Mouse (Mus musculus) urinary bladder, postnatal 4 days (tissue): ENCODE measurements around the gene Tmem41b.
"Not testable (repeated sequence)": the region's sequence is repeated elsewhere in the genome, so short reads cannot be mapped to it uniquely, and the experiment has no call there.

Experiments used
- DNase-seq, 2 experiments: peaks; one replicate each; pipeline ENCODE4 v3.0.0; 2021 to 2022; ENCODE audit warnings: low spot score in 2 of 2

The Tmem41b gene

DNA sequence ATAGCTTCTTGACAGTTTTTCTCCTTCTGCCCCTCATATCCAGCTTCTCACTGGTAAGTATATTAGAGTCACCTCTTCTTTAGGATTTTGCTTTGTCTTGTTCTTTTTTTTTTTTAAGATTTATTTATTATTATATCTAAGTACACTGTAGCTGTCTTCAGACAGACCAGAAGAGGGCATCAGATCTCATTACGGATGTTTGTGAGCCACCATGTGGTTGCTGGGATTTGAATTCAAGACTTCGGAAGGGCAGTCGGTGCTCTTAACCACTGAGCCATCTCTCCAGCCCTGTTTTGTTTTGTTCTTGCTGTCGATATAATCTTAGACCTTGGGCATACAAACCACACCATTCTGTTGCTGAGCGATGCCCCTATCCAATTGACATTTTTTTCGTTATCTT lies at the start of gene Tmem41b:
Tmem41b (minus strand) TSS at position 155 of the 400 bp plus-strand sequence.
- DNase-seq = not testable (repeated sequence)

DNA sequence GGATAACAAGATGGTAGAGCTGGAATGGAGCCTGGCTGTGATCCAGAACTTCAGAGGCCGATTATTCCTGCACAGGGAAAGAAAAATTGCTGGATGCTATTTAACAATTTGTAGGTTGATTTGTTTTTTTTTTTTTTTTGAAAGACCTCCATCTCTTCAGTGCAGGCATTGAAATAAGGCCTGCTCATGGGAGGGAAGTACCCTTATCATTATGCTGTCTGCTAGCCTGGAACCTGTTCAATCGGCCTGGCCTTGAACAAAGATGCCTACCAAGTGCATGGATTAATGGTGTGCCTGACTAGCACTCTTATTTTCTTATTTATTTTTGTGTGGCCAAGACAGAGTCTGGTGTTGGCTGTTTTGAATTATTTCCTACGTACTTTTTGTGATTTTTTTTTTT lies 43.6 kb upstream of the Tmem41b start:
- DNase-seq = no peak

GRCm38 (mm10) chr7:110028826-110029225 lies 42.1 kb upstream of the Tmem41b start:
- no peak for DNase-seq

DNA sequence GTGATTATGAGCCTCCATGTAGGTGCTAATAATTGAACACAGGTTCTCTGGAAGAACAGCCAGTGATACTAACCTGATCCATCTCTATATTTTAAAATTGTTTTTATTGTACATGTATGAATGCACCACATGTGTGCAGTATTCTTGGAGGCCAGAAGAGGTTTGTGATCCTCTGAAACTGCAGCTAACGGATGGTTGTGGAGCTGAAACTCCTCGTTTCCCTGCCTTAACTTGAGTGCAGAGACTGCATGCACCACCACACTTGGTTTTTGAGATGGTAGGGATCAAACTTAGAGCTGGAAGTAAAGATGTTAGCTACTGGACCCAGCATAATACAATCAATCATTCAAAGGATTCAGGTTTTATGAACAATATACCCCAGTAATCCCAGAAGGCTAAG lies 39.9 kb upstream of the Tmem41b start:
- DNase-seq = no peak

DNA sequence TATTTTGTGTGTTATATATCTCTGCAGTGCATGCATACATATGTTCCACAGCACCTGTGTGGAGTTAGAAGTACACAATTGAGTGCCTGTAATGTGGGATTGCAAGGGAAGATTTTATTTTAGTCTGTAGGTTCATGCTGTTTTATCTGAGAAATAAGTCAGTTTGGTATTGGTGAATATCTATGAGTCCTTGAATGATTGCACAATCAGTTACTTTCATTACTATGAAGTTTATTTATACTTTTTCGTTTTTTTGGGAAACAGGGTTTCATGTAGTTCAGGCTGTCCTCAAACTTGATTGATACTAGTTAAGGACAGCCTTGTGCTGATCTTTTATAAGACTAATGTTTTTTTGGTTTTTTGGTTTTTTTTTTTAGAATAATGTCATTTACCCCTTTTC lies 36.8 kb upstream of the Tmem41b start:
- DNase-seq = no peak

- peak; percentile 75 to 76 for DNase-seq
Measured at GRCm38 (mm10) chr7:110018631-110019482, 32.1 kb upstream of the Tmem41b start.

DNA sequence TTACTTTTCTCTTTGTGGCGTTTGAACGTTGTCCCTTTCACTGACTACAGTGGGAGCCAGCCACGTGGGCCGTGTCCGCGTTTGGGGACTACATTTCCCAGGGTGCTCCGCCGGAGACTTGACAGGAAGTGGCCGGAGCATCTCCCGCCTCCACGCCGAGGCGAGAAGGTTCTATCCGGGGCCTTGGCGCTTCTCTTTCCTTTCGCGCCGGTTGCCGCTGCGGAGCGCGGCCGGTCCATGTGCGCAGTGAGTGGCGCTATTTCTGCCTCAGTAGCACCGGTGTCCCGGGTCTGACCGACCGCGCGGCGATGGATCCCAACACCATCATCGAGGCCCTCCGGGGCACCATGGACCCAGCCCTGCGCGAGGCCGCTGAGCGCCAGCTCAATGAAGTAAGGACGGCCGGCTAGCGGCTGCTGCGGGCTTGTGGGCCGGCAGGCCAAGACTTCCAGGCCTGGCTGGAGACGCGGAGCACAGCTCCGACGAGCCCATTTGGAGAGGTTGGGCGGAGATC lies 31.4 kb upstream of the Tmem41b start, which contains the start of gene Ipo7:
Ipo7 (plus strand) TSS at position 158 of the 514 bp plus-strand sequence.
- peak; percentile 87 to 91 for DNase-seq

DNA sequence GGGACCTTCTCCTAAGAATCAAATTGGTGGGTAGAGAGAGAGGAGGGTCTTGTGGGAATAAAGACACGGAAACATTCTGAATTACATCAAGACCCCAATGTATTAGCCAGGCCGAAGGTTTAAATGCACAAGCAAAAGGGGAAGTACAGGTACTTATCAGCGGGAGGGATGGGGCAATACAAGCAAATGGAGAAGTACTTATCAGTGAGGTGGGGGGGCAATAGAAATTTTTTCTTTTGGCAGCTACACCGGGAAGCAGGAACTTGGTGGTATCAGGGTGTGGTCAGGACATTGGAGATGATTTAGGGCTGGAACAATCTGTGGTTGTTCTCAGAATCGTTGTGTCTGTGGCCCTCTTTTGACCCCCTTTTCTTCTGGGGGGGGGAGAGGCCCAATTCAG lies 27.5 kb upstream of the Tmem41b start:
- no peak for DNase-seq

GRCm38 (mm10) chr7:110011417-110011816 lies 24.7 kb upstream of the Tmem41b start:
- DNase-seq = no peak

- no peak for DNase-seq
Measured at GRCm38 (mm10) chr7:110009084-110009483, 22.4 kb upstream of the Tmem41b start.

DNA sequence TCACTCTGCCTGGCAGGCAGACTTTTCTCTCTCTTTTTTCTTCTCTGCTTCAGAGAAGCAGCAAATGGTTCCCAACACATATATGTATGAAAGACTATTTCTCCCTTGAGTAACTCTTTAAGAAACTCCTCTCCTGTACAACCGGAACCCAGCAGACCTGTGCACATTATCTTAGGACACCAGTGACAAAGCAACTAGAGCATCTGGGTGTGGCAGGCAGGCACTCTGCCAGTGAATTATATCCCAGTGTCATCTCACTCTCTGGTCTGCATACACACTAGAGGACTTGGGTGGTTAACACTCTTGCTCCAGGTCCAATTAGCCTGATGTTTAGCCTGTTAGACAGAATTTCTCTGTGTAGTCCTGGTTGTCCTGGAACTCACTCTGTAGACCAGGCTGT lies 21.8 kb upstream of the Tmem41b start:
- DNase-seq = no peak

DNA sequence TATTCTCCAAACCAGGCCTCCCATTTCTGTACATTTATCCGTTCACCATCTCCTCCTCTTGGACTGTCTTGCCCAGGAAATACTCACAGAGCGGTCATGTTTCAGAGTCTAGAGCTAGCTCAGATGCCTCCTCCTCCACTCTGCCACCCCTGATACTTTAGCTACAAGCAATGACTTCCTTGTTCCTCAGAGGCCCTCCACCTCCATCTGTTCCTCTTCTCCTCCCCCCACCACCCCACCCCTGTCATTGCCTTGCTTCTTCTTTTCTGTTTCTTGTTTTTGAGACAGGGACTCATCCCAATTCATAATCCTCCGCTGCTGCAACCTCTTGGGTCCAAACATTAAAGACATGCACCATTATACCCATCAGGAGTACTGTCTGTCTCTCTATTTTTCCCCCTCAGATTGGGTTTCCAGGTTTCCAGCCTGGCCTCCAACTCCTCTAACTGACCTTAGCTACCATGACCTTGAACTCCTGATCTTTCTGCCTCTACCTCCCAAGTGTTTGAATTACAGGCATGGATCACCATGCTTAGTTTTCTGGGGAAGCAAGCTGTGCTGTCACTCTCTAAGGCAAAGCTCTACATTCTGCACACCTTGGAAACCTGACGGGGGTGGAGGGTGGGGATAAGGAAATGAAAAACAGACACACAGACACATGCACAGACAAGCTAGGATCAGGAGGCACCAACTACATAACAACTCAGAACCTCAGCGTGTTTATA lies 19.9 kb upstream of the Tmem41b start:
- DNase-seq = no peak

DNA sequence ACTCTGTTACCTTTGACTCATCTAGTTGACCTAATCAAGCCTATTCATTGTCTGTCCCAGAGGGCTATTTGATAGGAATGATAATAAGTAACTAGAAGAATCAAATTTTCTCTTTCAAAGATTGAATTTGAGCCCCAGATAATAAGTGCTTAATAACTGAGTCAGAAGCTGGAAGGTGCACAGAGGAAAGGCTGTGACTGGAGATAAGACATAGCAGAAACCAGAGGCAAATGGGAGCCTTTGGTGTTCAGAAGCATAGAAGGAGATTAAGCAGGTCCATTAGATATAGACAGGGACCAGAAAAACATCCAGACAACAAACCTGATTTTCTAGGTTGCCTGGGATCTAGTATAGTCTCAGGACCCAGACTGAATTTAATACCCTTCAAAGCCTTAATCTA lies 19.2 kb upstream of the Tmem41b start:
- DNase-seq = no peak

- peak; percentile 30 to 61 for DNase-seq
Measured at GRCm38 (mm10) chr7:110002968-110003367, 16.2 kb upstream of the Tmem41b start.

GRCm38 (mm10) chr7:110002092-110002491 lies 15.4 kb upstream of the Tmem41b start:
- no peak for DNase-seq

DNA sequence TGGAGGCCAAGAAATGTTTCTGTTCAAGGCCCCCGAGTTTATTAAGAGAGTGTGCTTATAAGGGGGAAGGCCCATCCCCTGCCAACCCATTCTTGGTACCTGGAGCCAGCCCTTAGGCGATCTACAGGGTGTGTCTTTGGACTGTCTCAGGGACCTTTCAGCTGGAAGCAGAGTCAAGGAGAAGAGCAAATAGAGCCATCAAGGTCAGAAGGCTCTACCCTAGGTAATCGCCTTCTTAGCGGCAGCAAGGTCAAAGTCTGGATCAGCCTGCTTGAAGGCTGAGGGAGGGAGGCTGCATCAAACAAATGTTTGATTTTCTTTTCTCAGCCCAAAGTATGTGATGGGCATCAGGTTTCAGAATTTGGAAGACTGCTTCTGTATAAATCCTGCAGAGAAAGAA lies 11.7 kb upstream of the Tmem41b start:
- no peak for DNase-seq

DNA sequence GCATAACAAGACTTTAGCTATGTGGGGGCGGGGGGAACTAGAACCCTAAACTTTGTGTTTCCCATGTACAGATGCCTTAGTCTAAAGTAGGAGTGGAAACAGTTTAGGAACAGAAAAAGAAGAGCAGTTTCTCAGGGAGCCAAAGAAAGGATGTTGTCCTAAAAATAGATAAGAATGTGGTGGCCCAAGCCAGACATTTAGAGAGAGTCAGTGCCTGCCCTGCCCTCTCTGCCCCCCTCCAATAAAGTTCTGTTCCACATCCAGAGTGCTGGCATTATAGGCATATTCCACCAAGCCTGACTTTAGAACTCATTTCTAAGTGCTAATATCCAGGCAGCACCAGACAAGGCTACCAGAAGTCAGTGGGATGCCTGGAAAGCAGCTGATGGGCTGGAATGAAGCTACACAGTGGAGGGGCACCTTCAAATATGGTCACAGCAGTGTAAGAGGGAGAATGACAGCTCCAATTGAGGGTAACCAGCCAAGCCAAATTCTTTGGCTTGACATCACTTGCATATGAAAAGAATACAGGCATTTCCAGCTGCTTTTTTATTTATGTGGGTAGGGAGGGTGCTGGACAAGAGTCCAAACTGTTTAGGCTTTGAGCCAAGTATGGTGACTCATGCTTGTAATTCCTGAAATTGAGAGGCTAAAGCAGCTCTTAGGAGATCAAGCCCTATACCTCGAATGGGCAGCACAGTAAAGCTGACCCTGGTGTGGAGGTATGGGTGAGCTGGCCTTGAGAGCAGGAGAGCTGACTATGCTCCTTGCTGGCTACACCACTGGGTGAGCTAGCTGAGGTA lies 6.6 kb upstream of the Tmem41b start:
- DNase-seq = peak in 1 of 2 experiments; percentile 22

GRCm38 (mm10) chr7:109991286-109991685 lies 4.6 kb upstream of the Tmem41b start:
- no peak for DNase-seq

- peak; percentile 99 for DNase-seq
Measured at GRCm38 (mm10) chr7:109986133-109986669, 528 bp downstream of the Tmem41b start.

- DNase-seq = no peak
Measured at GRCm38 (mm10) chr7:109985661-109986132, 1.0 kb downstream of the Tmem41b start.

DNA sequence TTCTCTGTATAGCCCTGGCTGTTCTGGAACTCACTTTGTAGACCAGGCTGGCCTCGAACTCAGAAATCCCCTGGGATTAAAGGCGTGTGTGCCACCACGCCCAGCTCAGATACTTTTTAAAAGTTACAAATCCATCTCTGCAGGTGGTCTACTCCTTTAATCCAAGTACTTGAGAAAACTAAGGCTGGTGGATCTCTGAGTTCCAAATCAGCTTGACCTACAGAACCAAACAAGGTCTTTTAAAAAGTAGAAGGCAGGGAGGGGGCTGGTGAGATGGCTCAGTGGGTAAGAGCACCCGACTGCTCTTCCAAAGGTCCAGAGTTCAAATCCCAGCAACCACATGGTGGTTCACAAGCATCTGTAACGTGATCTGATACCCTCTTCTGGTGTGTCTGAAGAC lies 2.1 kb downstream of the Tmem41b start:
- DNase-seq = not testable (repeated sequence)
